Mouse (Mus musculus) gastrocnemius, postnatal 36 days (tissue): ENCODE results near the gene Nell2. TPM values are rescaled to one million over a fixed set of nuclear protein-coding genes. Genes with fewer than 3 reads are reported as not detected.
"Not testable (repeated sequence)": the region's sequence is repeated elsewhere in the genome, so short reads cannot be mapped to it uniquely, and the experiment has no call there.

Experiments used
- DNase-seq, 2 experiments: peaks; one replicate each; pipeline ENCODE4 v3.0.0; 2022
- intact Hi-C: fragments of 180-260 bp; cut with DNase I; formaldehyde crosslinking; loops from one replicate; pipeline ENCODE4 v1.15.1; 2025
- long read RNA-seq, 2 experiments: library from polyadenylated mRNA; stranded (forward); transcript quantifications; one replicate each; pipeline ENCODE4 v2.0.0; 2021
- total RNA-seq, 2 experiments: library from RNA; stranded (reverse); gene quantifications; 2 replicates each; pipeline ENCODE4 v1.2.3; 2021

The Nell2 gene
- total RNA-seq = under 1 TPM; 0.15 to 0.30 TPM
- long read RNA-seq, experiment 1 = 0 reads
- long read RNA-seq, experiment 2 = 0 reads

DNA sequence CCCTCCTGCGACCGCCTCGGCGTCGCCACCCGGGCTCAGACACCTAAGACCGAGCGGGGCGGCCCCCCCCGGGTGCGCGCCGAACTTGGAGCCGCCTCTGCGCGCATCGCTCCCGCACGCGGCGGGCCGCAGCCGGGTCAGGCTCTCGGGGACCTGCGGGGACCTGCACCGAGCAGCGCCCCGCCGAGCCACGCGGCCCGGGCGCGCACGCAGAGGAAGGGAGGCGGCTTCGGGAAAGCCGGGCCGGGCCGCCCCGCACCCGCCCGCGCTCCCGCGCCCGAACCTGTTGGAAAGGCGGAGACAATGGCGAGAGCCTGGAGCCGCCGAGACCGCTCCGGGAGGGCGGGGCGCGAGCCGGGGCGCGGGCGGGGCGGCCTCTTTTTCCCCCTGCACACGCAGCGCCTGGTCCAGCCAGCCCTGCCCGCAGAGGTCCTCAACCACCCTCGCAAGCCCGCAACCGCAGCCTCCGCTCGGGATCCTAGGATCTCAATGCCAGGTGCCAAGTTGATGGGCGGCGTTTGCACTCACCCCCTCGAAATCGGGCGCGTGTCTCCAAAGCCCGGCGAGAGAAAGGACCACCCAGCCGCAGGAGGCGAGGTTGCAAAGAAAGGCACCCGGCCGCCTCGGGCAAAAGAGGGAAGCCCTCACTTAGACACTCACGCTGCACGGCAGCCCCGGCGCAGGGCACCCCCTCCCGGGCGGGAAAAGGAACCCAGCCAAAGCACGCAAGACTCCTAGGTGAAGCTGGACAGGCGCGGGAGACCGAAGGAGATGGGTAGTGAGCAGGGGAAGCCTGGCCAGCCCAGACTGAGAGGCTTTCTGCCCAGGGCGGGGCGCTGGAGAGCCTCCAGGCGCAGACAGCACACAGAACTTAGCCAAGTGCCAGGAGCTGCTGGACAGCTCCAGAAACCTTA lies at the start of gene Nell2:
Gene Nell2, minus strand, starts transcription at position 612 of the 914 bp plus-strand sequence.
- DNase-seq = no peak
- intact Hi-C loops = no loop called here

DNA sequence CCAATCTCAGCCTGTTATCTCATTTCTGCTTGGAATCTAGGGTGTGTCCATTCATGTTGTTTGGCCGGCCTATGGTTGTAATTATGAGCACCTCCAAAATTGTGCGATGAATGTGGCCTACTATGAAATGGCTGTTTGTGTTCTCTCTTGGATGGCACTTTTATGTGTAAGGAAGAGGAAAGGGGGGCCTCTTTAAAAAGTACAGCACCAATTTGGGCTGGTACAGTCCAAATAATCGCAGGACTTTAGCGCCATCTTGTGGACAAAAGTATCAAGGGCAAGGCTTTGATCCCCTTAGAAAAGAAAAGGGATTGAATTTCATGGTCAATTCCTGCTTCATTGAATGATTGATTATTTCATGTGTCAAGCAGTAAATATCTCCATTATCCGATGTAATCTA lies 46.3 kb upstream of the Nell2 start:
- no peak for DNase-seq
- intact Hi-C loops = no loop called here

DNA sequence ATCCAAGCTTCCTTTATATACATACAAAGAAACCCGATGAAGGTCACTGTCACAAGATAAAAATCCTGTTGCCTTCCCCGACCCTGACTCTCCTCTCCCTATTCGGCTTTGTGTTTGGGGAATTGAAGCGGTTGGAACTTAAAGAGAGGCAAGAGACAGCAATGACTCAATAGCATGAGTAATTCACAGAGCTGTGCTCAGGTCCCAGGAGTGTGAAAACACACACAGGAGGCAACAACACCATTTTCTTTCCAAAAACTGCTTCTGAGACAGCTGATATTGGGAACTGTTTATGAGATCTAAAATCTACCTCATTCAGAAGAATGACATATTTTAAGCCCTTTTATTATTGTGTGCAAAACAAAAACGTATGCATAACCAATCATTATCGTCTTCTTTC lies 41.2 kb upstream of the Nell2 start:
- intact Hi-C loops = no loop called here

DNA sequence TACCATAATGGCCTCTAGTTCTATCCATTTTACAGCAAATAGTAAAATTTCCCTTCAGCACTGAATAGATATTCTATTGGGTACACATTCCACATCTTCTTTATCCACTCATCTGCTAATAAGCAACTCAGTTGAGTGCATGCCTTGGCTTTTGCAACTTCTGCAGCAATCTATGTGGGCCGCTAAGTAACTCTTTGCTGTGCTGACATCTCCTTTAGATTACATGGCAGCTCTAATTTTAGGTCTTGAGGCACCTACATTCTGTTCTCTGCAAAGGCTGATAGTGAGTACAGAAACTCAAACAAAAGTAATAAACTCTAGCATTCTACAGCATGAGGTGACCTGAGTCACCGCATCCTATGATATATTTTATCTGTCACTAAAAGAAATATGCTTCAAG lies 36.8 kb upstream of the Nell2 start:
- intact Hi-C loops = no loop called here
- DNase-seq = no peak

More for the DNA sequence above, 41.2 kb upstream of the Nell2 start:
- no peak for DNase-seq

DNA sequence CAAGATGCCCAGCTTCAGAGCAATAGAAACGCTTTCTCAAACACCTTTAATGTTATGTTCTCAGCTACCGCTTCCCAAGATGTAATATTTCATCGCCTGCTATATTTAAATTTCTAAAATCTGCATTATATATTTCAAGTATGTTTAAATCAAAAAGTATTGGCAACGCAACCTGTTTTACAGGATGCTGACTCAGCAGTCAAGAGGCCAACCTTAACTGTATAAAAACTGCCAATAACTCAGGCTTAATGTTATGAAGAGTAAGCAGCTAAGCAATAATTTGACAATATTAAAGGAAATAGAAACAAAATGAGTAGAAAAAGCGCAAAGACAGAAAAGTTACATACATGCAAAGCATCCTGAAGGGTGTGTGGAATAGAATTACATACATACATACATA lies 32.9 kb upstream of the Nell2 start:
- no peak for DNase-seq

DNA sequence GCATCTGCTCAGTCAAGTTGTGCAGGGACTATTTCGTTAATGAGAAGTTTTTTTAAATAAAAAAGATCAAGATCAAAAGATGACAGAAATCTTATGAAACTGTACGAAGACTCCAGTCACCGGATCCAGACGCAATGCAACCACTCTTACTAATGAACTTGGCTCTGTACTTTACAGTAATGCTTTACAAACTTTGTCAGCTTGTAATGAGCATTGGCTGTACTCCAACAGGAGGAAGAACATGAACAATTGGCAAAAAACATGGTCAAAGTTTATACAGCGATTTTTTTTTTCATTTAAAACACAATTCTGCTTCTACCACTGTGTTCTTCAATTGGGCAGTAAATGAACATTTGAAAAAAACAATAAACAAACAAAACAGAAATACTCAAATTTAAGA lies 21.7 kb upstream of the Nell2 start:
- intact Hi-C loops = no loop called here
- DNase-seq = no peak

More for the DNA sequence above, 32.9 kb upstream of the Nell2 start:
- intact Hi-C loops = no loop called here

DNA sequence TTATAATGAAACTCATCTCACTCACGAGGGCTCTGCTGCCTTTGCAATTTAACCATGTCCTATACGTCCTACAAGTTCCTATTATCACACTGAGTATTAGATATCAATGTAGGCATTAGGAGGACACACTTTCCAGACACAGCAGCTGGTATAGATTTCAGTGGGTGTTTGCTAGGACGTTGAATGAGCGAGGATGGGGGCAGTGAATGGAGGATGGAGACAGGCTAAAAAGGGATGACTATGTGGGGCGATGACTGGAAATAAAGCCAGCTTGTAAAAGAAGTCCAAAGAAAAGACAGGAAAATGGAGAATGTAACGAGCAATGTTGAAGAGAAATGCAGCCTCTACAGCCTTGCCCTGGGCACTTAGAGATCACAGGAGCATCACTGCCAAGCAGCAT lies 14.3 kb upstream of the Nell2 start:
- no peak for DNase-seq
- intact Hi-C loops = no loop called here

DNA sequence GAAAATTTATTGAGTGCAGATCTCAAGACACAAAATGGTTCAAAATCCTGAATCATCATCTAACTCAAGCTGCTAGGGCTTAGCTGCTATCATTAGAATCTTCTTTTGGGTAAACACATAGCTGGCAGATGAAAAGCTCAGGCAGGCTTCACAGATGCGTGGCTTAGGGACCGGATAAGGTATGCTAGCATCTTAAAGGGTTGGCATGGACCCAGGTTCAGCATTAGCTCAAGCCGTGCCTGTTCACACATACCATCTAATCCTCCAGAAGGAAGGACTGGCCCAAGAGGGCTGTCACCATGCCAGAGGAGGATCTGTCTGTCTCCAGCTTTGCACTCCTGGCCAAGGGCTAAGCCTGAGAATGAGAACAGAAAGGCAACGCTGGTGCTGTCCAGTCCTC lies 8.4 kb upstream of the Nell2 start:
- DNase-seq = no peak
- intact Hi-C loops = no loop called here

DNA sequence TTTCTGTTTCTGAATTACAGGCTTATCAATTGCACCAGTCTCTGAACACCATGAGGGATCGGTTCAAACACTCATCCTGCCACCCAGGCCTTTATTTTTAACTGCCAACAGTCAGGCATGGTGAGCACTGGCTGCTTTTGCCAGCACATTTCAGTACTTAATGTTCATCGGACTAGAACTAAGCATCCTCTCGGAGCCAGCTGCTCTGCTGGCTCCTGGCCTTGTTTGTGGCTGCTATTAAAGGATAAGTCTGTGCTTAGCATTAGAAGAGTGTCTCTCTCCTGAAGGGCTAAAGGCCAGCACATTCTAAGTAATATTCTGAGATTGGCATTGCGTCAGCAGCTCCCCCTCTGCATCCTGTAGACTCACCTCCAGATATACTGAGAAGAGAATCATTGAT lies 7.9 kb upstream of the Nell2 start:
- DNase-seq = no peak
- intact Hi-C loops = no loop called here

DNA sequence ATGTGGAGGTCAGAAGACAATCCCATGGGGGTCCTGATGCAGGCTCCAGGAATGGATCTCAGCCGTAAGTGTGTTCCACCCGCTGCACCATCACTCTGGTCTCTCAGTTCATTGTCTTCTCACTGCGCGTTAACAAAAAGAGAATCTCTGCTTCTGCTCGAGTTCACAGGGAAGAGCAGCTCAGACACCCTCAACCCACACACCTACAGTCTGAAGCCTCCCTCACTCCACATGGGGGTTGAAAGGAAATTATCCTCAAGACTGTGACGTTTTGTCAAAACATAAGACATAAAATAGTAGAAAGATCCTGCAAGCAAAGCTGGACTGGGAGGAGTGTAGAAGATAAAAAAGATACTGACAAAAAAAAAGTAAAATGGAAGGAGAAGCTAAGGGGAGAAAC lies 6.3 kb upstream of the Nell2 start:
- DNase-seq = no peak

DNA sequence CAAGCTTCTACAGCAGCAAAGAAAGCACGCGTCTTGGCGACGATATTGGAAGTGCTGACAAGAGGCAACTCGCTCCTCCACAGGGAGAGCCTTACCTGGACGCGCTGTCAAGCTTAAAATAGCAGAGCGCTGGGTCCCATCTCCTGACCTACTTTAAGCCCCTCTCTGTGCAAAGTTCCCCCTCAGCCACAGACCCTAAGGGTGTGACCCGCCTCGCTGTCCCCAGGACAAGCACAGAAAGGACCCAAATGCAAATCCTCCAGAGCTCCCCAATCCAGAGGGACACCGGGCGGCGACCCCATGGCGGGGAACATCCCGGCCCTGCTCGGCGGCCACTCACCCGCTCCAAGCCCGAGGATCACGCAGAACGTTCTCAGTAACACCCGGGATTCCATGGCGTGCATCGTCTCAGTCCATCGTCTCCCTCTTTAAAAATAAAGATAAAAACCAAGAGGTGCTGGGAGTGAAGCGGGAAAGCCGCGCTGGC lies 855 bp downstream of the Nell2 start:
- no peak for DNase-seq
- intact Hi-C loops = no loop called here

More for the DNA sequence above, 6.3 kb upstream of the Nell2 start:
- intact Hi-C loops = no loop called here

DNA sequence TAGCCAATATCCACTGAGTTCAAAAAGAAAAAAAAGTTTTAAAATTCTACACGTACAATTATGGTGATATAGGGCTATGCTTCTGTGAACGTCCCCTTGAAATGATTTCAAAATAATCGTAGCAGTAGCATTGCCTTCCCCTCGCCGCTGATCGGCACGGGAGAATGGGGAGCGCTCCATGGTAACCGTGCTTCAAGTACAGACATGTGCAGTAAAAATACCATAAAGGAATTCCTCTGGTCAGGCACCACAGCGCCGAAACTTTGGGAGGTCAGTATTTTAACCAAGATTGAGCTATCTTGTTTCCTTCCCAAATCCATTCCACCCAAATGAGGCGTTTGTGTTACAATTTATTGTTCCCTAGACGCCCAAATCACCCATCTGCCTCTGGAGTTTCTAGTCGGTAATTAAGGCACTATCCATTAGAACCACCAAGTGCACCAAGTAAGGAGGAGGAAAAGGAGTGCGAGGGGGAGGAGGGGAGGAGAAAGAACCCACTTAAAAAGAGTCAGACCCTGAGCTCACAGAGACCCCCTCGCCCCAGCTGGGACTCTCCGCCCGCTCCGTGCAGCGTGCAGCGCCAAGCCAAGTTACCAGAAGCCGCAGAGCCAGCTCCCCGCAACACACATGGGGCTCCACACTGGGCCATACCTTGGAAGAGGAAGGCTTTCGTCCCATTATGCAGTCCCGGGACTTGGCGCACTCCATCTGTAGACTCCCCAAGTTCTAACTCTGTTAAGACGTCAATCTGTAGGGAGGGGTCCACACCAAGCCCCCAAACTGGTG lies 1.5 kb downstream of the Nell2 start:
- DNase-seq = no peak
- intact Hi-C loops = no loop called here

DNA sequence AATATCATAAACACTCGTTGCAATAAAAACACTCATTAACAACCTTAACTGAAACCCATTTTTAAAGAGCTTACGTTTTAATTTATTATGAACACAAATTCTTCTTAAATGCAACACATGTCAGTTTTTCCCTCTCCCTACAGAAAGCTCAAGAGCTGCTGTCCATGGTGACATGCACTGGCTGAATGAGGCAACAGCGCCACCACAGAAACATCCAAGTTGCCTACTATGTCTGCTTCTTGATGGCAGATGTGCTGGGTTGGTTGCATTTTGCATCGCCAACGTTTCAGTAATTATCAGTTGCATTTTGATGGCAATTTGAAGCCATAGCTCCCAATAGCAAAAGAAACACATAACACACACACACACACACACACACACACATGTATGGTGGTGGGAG lies 2.4 kb downstream of the Nell2 start:
- DNase-seq = no peak

DNA sequence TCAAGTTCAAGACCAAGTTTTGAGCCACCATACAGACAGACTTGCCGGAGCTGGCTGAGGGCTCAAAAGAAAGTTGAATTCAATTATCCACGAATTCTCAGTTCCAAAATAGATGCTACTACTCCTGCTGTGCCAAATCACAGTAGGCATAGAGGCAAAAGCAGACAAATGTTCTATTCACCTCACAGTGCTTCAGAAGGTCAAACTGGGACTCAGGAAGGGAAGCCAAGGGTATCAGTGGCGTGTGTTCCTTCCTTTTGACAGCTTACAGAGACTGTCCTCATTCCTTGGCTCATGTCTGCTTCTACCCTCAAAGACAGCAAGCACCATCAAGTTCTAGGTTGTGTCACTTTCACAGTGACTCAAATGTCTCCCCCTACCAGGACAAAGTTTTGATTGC lies 10.2 kb downstream of the Nell2 start:
- intact Hi-C loops = no loop called here
- no peak for DNase-seq

More for the DNA sequence above, 2.4 kb downstream of the Nell2 start:
- intact Hi-C loops = no loop called here

DNA sequence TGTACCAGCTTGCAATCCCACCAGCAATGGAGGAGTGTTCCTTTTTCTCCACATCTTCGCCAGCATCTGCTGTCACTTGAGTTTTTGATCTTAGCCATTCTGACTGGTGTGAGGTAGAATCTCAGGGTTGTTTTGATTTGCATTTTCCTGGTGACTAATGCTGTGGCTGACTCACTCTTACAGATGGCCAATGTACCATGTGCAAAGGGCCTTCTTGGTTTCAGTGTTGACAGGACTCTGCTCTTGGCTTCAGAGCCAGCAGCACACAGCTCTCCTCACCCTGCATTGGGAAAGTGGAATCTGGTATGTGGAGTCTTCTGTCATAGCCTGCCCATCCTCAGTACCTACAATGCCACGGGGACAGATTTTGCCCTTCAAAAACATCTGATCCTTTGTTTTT lies 15.1 kb downstream of the Nell2 start:
- intact Hi-C loops, DNase-seq: not testable (repeated sequence)

DNA sequence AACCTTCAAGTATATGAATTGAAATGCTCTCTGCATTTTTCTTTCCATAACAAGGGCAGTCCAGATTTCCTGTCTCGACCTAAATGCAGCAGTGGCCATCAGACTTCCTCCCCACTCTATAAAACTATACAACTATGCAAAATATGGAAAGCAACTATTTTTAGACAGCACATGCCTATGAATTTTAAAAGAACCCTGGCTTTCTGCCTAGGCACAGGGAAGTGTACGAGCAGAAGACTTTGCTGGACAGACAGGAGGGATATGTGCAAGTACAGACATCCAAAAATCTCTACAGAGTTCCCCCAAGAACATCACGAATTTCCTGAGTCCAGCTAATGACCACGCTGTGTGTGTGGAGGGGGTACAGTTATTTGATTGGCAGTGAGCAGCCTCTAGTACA lies 32.7 kb downstream of the Nell2 start:
- intact Hi-C loops = no loop called here
- no peak for DNase-seq

DNA sequence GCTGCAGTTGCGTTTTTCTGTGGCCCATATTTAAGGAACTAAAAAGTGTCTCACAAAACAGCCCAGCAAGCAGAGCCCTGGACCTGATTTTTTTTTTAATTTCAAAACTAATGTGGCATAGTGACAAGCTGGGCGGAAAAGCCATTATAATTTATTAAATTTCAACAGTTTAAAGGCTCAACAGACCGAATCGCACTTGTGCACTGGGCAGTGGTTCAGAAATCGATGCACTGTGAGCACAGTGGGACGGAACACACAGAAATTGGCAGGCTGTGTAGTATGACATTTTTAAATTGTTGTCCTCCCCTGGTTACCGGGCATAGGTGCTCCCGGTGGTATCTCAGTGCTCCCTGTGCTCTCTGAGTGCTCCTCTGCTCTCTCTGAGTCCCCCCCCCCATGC lies 33.2 kb downstream of the Nell2 start:
- intact Hi-C loops = no loop called here
- DNase-seq = no peak

DNA sequence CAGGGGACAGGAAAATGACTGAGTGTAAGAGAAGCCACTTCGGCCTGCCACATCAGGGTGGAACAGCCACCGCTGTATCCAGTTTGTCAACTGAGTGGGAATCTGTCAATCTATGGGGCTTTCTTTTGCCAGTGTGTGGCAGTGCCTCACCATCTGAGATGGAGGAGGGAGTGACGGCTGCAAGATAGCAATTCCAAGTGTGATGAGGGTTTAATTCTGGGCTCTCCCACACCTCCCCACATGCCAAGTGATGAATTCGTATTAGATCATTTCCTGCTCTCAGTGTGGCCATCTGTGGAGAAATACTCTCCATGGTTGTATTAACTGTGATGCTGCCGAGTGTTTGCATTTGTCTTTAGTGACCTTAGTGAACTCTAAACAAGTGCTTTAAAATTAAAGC lies 36.2 kb downstream of the Nell2 start:
- DNase-seq = no peak
- intact Hi-C loops = no loop called here

DNA sequence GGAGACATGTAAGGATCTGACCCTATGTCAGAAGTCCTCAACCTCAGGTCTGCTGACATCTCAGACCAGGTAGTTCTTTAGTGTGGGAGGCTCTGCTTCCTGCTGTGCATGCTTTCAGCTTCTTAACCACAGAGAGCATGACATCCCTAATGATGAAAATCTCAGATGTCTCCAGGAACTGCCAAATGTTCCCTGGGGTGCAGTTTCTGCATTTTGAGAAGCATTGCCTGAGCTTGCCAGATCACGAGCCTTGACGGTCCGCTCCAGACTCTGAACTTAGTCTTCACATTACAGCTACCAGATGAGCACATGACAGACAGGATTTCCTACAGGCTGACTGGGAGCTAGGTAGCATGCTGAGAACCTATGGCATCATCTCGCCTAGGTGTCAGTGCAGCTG lies 39.2 kb downstream of the Nell2 start:
- DNase-seq = no peak
- intact Hi-C loops = no loop called here

DNA sequence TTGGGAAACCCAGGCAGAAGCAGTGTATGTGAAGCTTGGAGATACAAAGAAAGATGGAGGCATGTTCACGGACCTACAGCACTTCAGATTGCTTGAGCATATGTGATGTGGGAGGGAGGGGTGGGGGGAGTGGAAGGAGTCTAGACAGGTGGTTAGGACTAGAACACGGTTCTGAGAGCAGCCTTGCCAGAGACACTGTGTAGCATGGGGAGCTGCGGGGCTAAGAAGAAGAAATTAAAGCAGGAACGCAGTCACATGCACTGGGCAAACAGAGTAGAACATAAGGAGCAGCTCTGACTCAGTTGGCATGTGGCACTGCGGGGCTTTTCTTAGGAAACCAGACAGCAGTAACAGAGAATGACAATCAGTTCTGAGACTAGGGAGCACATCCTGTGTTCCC lies 40.4 kb downstream of the Nell2 start:
- DNase-seq = no peak
- intact Hi-C loops = no loop called here

DNA sequence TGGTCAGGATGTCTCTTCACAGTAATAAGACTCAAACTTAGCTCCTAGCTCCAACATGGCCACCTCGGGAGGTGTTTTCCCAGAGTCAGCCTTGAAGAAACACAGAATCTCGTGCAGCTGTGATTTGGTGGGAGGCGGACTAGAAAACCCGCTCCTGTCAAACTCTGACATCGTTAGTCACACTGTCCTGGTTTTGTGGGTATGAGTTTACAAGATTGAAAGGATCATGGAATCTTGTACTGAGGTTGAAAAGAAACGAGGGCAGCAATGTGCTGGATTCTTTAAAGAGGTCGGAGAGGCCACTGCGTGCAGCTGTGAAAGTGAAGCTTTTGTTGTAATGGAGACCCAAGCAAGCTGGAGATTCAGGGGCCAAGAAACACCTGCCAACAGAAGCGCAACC lies 46.4 kb downstream of the Nell2 start:
- intact Hi-C loops = no loop called here
- no peak for DNase-seq

DNA sequence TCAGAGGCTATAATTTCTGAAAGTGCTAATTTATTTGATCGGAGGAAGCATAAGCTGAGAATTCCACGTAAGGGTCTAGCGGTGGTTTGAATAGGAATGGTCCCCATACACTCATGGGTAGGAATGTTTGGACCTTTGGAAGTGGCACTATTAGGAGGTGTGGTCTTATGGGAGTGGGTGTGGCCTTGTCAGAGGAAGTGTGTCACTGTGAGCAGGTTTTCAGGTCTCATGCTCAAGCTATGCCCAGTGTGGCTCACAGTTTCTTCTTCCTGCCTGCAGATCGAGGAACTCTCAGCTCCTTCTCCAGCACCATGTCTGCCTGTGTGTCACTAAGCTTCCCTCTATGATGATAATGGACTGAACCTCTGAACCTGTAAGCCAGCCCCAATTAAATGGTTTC lies 46.8 kb downstream of the Nell2 start:
- DNase-seq = no peak
- intact Hi-C loops = no loop called here
